Mouse (Mus musculus) thymus, adult 2 months (tissue): ENCODE measurements around the gene Gripap1.

Source experiments
- CTCF ChIP-seq: fragments of 200-500 bp; IDR thresholded peaks from 2 replicates; pipeline ENCODE4 v1.5.1; 2012; ENCODE audit warnings: mild to moderate bottlenecking, control low read depth, low read length, moderate library complexity, borderline replicate concordance; ENCODE audit not compliant: control insufficient read depth, poor library complexity, insufficient read depth; ENCODE audit errors: extremely low read depth
- POLR2A ChIP-seq: fragments of 200-500 bp; IDR thresholded peaks from 2 replicates; pipeline ENCODE4 v1.6.1; 2012; ENCODE audit warnings: mild to moderate bottlenecking, low read length, control low read depth, moderate library complexity; ENCODE audit not compliant: control insufficient read depth, poor library complexity, insufficient read depth; ENCODE audit errors: extremely low read depth

GRCm38 (mm10) chrX:7775501-7776205, 13.9 kb upstream of the Gripap1 start:
- no peak for TF ChIP-seq CTCF
- TF ChIP-seq POLR2A, result no peak
